Mouse (Mus musculus): ENCODE measurements at regions not wholly inside any gene's neighbourhood (a gene's known extent, or its start where the extent isn't known, plus 50 kb on each side); places are given as distances from the start of the nearest gene placed in this dataset.

- TF ChIP-seq CTCF (IDR thresholded peaks at IDR 0.05; ENCODE audit: control insufficient read depth, insufficient read depth, insufficient read length) (no peak), CEBPB (IDR thresholded peaks at IDR 0.05; ENCODE audit: low read depth) (no peak), USF1 (IDR thresholded peaks at IDR 0.05; ENCODE audit: low read depth) (no peak), MYOG (IDR thresholded peaks at IDR 0.05; ENCODE audit: control insufficient read depth, extremely low read depth, insufficient read length) (no peak)
Observed at GRCm38 (mm10) chr12:25180289-25180688, 83.3 kb upstream of the Id2 start.
